Mouse (Mus musculus): Measurements from ENCODE around the gene Tmem229b.
"Not testable (repeated sequence)": the region's sequence is repeated elsewhere in the genome, so short reads cannot be mapped to it uniquely, and the experiment has no call there.

The Tmem229b gene

DNA sequence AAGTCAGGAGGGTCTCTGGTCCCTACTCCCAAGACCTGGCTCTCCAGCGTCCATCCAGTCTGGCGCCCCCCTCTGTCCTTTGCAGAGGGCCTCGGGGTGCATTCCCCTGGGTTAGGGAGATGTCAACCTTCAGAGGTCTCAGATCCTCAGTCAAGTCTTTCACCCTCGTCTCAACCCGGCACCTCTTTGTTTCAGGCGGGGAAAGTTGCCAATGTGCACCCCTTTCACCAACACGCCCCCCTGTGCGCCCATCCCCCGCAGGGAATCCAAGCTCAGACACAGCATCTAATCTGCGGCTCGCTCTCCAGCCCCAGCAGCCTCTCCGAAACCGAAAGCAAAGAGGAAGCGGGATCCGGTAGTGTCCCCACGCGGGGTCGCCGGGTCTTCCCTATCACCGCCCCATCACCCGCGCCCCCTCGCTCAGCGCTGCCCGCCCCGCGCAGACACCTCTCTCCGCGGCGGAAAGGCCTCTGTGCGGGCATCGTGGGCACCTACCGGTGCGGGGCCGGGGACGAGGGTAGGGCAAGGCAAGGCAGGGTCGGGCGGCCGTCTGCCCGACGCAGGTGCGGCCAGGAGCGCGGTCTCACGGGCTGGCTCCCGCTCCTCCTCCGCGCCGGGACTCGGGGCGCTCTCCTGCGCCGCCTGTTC, 825 bp downstream of the Tmem229b start:
- DNase-seq (ENCODE audit: low spot score in 2 of 2): peak; percentile 16 to 18

DNA sequence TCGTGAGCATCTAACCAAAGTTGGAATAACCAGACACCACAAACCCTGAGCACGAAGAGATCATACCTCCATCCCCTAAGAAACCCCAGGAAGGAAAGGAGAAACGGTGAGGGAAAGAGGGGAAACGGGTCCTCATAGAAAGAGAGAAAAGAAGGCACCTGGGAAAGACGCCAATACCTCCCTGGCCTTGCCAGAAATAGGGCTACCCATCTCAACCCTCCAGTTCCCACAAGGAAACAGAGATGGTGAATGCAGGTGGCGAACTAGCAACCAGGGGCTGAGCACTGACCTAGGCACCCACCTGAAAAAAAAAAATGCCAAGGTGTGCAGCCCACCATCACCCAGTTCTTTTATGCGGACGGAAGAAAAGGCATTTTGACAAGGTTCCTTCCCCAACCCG, 1.4 kb downstream of the Tmem229b start:
- DNase-seq (ENCODE audit: low spot score in 2 of 2): no peak

DNA sequence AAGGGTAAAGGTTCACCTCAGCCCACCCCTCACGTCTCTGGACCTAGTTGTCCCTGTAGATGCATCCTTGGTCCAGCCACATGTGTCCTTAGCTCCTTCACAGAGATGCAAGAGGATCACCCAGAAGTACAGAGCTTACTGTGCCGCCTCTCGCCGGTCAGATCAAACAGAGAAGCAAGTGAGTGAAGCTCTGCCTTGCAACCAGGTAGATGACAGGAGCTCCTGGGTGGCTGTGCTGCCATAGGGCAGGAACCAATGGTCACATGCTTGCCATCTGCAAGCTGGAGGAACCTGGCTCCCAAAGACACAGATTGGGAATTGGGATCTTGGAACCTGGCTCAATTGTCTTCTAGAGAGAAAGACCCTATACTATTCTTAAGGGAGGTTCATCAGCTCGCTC, 2.0 kb downstream of the Tmem229b start:
- no peak for DNase-seq (ENCODE audit: low spot score in 2 of 2)

DNA sequence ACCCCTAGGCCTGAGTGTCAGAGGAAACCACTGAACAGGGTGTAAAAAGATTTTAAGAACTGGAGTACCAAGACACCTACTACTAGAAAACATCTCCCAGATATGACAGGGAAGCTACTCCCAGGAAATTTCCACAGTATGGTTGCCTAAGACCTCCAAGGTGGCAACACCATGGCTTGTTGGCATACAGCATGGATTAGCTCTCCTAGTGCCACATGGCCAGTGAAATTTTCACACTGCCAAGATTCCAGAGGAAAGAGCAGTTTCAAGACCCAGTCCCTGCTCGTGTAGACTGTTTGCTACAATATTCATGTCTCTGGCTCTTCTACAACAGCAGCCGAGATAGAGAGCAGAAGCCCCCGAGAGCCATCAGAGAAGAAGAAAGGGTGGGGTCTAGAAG, 4.4 kb downstream of the Tmem229b start:
- DNase-seq (ENCODE audit: low spot score in 2 of 2): no peak

DNA sequence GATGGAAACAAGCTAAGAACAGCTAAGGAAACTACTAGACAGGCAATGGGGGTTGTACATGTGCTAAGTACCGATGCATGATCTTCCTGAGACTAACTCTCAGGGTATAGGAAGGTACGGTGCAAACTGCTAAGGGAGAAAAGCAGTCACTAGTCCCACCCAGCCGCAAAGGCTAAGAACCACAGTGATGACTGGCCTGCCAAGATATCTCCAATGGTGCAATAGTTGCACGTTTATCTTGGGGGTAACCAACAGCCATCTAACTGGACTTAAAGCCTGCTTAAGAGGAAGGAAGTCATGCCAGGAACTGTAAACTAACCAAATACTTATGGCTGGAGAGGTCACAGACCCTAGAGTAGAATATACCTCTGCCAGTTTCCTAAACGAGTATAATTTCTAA, 5.0 kb downstream of the Tmem229b start:
- no peak for DNase-seq (ENCODE audit: low spot score in 2 of 2)

DNA sequence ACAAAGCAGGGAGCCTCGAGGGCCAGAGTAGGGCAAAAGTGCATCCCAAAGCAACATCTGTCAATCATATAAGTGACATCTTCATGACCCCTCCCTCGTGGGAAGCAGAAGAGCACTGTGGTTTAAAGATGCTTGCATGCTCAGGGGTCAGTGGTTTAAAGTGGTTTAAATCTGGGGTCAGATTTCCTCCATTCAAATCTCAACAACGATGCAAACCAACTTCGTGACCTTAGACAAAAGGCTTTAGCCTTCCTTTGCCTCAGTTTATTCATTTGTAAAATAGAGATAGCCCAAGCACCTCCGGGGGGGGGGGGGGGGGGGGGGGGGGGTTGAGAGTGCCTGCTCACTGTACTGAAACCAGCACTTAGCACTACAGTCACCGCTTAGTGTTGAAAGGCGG, 10.7 kb downstream of the Tmem229b start:
- DNase-seq (ENCODE audit: low spot score in 2 of 2): no peak

DNA sequence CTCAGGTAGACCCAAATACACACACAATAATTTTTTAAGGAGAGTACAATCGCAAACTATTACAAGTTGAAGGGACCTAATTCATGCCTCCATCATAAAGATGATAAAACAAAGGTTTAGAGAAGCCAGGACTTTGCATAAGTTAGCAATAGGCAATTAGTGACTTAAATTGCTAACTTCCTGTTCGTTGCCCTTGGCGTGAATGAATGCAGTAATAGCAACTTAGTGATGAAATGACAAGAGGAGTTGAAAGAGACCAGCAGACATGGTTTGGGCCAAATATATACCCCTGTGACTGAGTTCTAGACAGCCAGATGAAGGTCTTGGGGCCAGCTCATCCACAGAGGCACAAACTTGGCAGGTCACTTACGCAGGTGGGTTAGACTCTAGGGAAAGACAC, 11.2 kb downstream of the Tmem229b start:
- no peak for DNase-seq (ENCODE audit: low spot score in 2 of 2)

DNA sequence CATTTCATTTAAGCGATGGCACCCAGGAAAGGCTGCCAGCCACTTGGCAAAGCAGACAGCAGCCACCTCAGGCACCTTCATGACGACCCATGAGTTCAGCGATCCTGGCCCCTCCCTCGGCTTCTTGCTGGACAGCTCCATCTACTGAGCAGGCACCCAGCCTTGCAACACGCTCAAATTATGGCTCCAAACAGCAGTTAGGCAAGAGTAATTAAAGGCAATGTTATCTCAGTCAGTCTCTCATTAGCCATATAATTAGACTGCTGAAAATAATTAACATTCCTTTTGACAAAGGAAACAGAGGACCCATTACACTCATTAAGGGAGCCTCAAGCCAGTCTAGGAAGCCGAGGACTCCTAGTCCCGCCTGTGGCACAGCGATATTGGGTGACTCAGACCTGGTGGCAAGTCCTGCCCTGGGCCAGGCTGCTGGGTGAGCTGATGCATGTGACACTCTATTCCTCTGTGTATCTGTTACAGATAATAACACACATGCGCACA, 19.8 kb downstream of the Tmem229b start:
- DNase-seq (ENCODE audit: low spot score in 2 of 2): no peak

DNA sequence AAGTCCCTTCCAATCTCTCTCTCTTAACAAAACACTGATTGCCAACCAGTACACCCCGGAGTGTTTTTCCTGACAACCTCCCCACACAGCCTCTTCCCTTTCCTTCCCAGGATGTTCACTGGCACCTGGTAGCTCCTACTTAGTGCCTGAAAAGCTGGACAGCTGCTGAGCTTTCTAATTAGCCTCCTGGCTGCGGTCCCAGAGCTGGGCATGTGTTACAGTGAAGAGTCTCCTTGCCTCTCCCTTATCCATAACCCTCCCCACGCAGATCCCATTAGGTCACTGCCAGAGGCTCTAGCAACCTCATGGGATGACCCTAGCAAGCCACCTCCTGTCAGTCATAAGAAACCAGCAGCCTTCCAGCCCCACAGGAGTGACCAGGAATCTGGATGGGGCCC, 23.4 kb downstream of the Tmem229b start:
- DNase-seq (ENCODE audit: low spot score in 2 of 2): peak; percentile 39 to 40

DNA sequence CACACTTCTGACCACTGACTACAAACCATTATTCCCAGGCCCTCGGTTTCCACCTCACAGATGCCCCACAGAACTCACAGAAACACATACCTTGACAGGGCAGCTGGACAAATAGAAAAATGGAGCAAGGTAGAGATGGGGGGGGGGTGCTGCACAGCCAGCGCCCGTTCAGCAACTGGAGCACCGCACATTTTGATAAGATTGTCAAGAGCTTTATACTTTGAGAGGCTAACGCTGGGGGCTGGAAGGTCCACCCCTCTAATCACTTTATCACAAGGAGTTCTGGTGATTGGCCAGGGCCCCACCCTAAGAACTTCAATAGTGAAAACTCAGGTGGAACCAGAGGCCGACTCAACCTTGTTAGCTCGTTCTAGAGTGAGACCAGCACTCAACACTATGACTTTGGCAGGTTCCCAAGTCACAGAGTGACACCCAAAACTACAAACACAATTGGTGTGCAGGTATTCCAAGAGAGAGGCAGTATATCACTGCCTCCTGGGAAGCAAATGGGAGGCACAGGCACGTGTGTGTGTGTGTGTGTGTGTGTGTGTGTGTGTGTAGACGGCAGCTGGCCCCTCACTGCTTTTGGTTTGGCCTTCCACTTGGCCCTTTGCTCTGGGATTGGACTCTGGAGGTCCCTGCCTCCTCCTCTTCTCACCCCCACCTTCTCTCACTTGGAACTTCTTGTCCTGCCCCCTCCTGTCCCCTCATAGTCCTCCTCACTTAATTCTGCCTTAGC, 24.0 kb downstream of the Tmem229b start:
- no peak for DNase-seq (ENCODE audit: low spot score in 2 of 2)

DNA sequence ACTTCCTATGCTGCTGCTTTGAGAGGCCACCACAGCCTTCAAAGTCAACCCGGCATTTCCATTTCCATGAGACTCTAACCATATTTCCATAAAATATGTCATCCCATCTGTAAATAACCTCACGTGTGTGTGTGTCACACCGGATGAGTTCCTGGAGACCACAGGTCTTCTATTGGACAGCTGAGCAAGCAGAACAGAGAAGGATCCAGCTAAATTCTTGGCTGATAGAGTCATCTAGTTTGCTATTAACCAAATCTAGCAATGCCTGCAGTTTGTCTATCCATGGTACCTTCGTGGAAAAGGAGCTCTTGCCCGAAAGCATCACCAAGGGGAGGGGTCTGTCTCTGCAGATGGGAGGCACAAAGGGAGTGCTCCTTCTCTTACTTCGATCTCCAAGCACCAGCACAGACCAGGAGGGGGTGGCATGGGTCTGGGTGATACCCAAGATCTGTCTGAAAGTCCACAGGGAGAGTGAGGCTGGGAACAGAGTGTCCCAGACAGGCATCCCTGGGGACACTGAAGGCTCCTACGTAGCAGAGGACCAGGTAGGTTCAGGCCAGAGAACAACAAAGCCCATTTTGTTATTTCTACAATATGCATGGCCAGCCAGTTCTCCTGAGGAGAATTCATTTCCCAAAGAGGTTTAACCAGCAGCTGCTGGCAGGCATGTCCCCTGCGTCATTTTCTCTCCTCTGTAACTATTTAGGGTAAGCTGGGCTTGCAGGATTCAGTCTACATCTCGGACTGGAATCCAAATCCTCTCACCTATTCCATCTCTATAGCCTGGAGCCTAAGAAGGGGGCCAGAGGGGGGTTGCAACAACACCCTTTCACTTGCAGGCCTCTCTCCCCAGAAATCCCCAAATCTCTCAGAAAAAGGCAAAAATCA, 25.2 kb downstream of the Tmem229b start:
- DNase-seq (ENCODE audit: low spot score in 2 of 2): peak in 1 of 2 experiments; percentile 24

DNA sequence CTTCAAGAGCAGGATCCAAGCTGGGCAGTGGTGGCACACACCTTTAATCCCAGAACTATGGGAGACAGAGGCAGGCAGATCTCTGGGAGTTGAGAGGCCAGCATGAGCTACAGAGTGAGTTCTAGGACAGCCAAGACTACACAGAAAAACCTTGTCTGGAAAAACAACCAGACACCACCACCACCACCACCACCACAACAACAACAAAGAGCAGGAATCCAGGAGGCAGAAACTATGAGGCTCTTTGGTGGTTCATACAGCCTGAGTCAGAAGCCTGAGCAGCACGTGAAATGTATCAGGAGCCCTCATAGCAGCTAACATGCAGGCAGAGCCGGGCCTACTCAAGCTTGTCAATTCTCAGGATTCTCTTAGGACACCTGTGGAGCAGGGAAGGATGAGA, 26.3 kb downstream of the Tmem229b start:
- DNase-seq (ENCODE audit: low spot score in 2 of 2): no peak

DNA sequence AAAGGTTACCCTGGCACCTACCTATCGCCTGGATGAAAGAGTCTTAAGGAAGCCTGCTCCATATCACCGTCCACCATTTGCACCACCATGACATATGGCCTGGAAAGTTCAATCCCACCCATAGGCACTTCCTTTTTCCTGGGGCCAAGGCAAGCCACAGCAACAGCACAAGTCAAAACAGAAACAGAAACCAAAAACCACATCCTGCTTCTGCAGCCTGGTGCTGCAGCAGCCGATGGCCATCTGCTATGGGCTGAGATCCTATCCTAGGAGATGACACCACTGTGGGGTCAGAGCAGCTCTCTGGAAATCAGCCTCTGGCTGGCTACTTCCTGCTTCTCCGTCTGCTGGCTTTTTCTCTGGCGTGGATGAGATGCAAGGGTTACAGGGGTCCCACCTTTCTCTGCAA, 26.7 kb downstream of the Tmem229b start:
- DNase-seq (ENCODE audit: low spot score in 2 of 2): no peak

DNA sequence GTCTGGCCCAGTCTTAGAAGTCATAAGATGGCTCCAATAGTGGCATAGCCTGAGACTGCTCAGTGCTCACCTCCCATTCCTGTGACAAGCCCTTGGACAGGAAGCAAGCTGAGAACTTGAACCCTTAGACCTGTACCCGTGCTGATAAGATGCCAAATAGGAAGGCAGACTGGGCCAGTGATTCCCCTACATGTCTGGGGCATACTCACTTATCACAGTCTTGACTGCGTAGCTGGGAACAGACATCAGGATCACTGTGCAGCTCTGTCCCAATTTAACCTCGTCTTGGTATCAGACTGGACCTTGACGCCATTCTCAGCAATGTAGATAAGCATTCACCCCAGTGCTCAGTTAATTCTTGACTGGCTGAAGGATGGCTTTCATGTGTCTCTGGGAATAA, 29.9 kb downstream of the Tmem229b start:
- no peak for DNase-seq (ENCODE audit: low spot score in 2 of 2)

DNA sequence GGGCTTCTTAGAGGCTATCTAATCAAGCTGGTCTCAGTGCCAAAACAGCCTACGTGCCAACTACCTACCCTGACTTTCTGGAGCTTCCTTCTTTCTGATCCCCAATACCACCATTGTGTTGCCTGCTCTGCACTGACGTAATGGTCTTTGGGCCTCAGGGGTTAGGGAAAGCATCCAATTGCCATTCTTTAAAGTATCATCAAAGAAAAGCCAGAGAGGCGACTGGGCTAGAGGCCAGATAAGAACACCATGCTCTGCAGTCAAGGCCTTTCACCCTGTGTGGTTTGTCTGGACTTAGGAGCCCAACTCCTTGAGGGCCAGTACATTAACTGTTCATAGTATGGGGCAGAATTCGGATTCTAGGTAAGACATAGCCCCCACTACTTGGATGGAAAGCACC, 30.3 kb downstream of the Tmem229b start:
- no peak for DNase-seq (ENCODE audit: low spot score in 2 of 2)

DNA sequence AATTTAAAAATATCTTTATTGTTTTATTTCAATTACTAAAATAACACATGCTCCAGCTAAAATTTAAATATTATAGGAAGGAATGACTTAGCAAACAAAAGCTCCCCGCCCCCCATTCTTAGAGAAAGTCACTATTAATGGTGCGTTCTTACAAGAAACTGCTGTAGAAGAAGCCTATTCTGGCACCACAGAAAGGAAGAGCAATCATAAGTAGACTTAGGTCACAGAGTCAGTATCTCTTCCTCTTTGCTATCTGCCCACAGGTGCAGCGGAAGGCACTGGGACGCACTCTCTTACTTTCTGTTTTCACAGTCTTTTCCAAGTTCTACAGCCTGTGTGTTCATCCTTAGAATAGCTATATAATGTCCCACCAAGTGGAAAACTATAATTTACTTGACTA, 31.6 kb downstream of the Tmem229b start:
- DNase-seq (ENCODE audit: low spot score in 2 of 2): no peak

DNA sequence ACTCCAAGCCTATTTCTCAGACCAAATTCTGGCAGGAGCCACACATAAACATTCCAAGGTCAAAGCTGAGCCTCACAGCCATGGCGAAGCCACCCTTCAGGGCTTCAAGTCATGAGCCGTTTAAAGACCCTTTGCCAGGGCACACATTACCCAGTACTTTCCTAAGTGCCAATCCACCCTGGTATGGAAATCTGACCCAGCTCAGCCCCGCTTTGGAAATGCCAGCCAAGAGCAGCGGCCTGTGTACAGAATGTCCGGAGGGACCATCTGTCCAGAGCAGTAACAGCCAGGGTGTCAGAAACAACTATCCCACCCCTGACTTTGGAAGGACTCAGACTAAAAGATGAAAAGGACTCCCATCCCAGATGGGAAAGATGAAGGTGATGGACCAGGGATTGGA, 32.7 kb downstream of the Tmem229b start:
- no peak for DNase-seq (ENCODE audit: low spot score in 2 of 2)

DNA sequence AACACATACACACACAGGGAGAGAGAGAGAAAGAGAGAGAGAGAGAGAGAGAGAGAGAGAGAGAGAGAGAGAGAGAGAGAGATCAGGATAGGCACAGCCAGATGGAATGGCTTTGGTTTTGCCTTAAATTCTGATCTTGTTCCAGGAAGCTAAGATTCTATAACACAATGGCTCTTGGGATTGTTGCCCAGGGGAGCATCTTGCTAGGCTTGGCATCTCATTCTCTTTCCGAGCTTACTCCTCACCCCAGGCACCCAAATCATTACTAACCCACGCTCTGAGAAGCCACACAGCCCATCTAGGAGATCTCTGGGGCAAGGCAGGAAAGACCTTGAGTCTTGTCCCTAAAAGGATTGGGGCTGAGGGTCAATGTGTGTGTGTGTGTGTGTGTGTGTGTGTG, 33.6 kb downstream of the Tmem229b start:
- DNase-seq (ENCODE audit: low spot score in 2 of 2): no peak

DNA sequence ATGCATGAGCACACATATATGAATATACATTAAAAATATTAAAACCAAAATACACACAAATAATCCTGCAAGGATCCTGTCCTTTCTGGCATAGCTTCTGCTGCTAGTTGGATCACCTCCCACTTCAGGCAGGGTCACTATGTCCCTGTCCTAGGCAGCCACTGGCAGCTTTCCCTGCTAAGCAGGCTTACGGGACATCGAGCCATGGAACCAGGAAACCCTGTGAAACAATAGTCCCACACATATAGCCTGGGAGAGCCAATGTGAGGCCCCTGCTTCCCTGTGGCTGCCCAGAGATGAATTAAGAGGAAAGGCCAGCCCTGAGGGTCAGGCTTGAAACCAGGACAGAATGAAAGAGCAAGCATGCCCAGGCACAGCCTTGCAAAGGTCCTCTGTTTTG, 35.8 kb downstream of the Tmem229b start:
- no peak for DNase-seq (ENCODE audit: low spot score in 2 of 2)

DNA sequence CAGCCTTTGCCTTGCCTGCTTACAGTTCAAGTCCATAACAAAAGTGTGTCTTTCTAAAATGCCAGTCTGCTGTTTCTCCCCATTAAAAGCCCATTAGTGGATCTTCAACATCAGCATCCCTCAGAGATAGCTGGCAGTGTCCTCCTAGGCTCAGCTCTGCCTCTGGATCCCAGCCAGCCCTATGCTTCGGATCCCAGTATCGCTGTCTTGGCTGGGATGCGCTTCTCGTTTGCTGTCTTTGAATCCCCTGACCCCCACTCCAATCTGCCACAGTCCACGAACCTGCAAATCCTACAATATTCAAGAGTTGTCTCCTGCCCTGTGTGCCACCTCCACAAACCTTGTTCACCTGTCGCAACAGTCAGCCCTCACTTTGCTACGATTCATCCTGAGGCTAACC, 36.7 kb downstream of the Tmem229b start:
- no peak for DNase-seq (ENCODE audit: low spot score in 2 of 2)

DNA sequence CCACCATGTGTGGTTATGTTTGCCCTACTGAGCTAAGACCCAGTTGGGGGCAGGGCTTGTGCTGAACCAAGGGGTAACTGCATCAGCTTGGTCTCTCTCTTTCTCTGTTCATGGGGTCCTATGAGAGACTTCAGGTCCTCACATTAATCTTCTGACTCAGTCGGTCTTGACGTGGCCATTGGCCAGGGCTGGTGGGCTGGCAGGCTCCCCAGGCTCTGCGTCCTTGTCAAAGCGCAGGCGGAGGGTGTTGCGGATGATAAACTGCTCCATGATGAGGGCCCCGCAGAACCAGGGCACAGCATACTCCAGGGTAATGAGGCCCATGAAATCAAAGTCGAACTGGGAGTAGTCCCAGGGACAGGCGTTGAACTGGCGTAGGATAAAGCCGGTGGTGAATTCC, 42.9 kb downstream of the Tmem229b start:
- not testable (repeated sequence) for DNase-seq (ENCODE audit: low spot score in 2 of 2)

DNA sequence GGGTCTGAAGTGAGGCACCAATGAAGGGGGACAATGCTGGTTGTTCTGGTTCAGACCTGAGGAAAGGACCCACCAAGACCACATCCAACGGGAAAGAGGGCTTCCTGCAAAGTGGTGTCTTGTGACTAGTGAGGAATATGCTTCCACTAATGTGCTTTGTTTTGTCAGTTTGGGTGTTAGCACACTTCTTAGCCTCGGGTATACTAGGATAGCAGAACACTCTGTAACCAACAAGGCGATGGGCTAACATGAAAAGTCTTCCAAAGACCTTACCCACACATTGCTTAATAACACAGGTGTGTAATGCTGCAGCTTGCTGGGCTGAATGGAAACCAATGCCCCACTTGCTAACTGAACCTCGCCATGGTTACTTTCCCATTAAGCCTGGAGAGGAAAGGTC, 51.0 kb downstream of the Tmem229b start:
- DNase-seq (ENCODE audit: low spot score in 2 of 2): no peak

DNA sequence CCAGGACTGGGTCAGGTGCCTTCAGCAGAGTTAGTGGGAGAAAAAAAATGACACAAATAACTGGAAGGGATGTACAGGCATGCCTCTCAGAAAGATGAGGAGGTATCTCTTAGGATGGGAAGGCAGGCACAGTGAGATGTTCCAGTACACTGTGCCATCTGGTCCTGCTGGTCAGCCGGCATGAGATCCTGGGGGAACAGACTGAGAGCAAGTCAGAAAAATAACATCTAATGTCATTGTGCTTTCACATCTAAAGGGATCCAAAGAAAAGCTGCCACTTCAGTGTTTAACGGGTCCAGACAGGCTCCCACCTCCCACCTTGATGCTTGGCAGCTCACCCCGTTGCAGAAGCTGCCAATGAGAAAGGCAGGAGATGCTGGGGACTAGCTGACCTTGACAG, 54.9 kb downstream of the Tmem229b start:
- DNase-seq (ENCODE audit: low spot score in 2 of 2): no peak
